Mouse (Mus musculus): Measurements from ENCODE around the gene Gch1. TPM values are rescaled to one million over a fixed set of nuclear protein-coding genes. Genes with fewer than 3 reads are reported as not detected.

The Gch1 gene
- polyA plus RNA-seq, 1 experiment: 9.9 TPM

DNA sequence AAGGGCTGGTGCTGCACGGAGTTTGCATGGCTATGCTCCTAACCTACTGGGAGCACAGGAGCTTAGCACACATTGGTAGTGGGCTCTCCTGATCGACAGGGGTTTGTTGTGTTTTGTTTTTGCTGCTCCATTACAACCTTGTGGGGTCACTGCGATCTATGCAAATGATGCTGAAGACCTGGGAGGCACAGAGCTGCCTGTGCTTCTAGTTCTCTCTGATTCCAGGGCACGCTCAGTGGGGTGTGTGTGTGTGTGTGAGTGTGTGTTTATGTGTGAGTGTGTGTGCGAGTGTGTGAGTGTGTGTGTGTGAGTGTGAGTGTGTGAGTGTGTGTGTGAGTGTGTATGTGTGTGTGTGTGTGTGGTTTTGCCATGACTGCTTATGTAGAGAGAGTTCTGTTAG is 14.1 kb downstream of the Gch1 start:
- 81% methylated on average over 5 of the region's 5 CpGs for WGBS

DNA sequence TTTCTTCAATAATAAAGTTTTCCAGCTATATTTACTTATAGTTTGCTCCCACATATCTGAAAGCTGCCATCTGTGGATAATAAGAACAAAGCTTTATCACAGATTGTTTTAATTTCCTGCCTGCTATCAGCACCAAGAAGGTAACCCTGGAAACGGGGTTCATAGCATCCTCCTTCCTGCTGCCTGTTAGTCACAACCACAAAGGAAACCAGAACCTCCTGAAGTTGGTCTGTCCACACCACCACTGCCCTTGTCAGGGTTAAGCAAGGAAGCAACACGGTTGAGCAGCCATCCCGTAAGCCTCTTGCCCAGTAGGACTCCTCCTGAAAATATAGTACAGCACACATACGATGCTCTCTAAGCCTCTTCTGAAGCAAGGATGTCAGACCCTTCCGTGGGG is 17.1 kb downstream of the Gch1 start:
- TF ChIP-seq CTCF (IDR thresholded peaks at IDR 0.05; ENCODE audit: insufficient read depth, low read length) (no peak), POLR2A (IDR thresholded peaks at IDR 0.05; ENCODE audit: borderline replicate concordance, extremely low read depth, low read depth, low read length) (no peak)
- H3K4me3 ChIP-seq (replicated peaks; ENCODE audit: extremely low read depth, low read depth, low read length): no peak overlapping the region
- DNase-seq: no peak
- WGBS: 49% methylated on average over 5 of the region's 5 CpGs
- no peaks in the 10 kb centered on the region for H3K4me1 ChIP-seq (ENCODE audit: control insufficient read depth, insufficient read depth, low read length)

More for the DNA sequence above, 14.1 kb downstream of the Gch1 start:
- H3K4me1 ChIP-seq (ENCODE audit: control insufficient read depth, insufficient read depth, low read length): peaks cover 5% of the 10 kb centered on the region; the same call in 1 of the 2 replicates
- no peak for TF ChIP-seq CTCF (IDR thresholded peaks at IDR 0.05; ENCODE audit: insufficient read depth, low read length)
- no peak for TF ChIP-seq POLR2A (IDR thresholded peaks at IDR 0.05; ENCODE audit: borderline replicate concordance, extremely low read depth, low read depth, low read length)
- DNase-seq: no peak
- H3K4me3 ChIP-seq (replicated peaks; ENCODE audit: extremely low read depth, low read depth, low read length): no peak overlapping the region

DNA sequence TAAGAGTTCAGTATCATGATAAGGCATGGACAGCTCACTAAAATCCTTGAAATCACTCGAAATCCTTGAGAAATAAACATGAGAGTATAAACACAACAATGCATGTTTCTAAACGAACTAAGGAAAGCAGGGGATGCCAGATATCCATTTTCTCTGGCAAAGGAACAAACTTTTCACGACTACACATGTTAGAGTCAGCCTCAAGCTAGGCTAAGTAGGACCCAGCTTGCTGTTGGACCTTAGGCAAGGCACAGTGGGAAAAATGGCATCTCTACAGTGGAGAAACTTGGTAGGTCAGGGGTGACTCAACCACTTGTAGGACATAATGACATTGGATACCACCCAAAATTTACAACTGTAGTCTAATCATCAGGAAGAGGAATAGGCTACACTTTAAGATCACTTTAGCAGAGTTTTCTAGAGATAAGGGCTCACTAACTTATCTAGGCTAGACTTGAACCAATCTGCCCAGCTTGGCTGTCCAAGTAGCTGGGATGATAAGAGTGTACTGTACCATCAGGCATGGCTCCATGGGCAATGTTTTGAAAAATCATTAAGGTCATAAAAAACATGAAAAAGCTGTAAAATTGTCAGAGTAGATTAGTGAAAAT is 18.6 kb downstream of the Gch1 start:
- WGBS: 35% methylated on average over 3 of the region's 3 CpGs

GRCm38 (mm10) chr14:47169677-47170410 is 19.4 kb downstream of the Gch1 start:
- Histone ChIP-seq H3K4me1 (ENCODE audit: control insufficient read depth, insufficient read depth, low read length) (no peaks in the 10 kb centered on the region), H3K4me3 (replicated peaks; ENCODE audit: extremely low read depth, low read depth, low read length) (no peak overlapping the region)
- 51% methylated on average over 9 of the region's 9 CpGs for WGBS
- no peak for TF ChIP-seq POLR2A (IDR thresholded peaks at IDR 0.05; ENCODE audit: borderline replicate concordance, extremely low read depth, low read depth, low read length)
- no peak for TF ChIP-seq CTCF (IDR thresholded peaks at IDR 0.05; ENCODE audit: insufficient read depth, low read length)
- DNase-seq: no peak

More for the DNA sequence above, 18.6 kb downstream of the Gch1 start:
- TF ChIP-seq POLR2A (IDR thresholded peaks at IDR 0.05; ENCODE audit: borderline replicate concordance, extremely low read depth, low read depth, low read length) (no peak), CTCF (IDR thresholded peaks at IDR 0.05; ENCODE audit: insufficient read depth, low read length) (no peak)
- Histone ChIP-seq H3K4me1 (ENCODE audit: control insufficient read depth, insufficient read depth, low read length) (no peaks in the 10 kb centered on the region), H3K4me3 (replicated peaks; ENCODE audit: extremely low read depth, low read depth, low read length) (no peak overlapping the region)
- no peak for DNase-seq

GRCm38 (mm10) chr14:47165741-47166140 is 23.5 kb downstream of the Gch1 start:
- H3K4me3 ChIP-seq (replicated peaks; ENCODE audit: extremely low read depth, low read depth, low read length): no peak overlapping the region
- no peaks in the 10 kb centered on the region for H3K4me1 ChIP-seq (ENCODE audit: control insufficient read depth, insufficient read depth, low read length)
- 86% methylated on average over 5 of the region's 5 CpGs for WGBS
- TF ChIP-seq CTCF (IDR thresholded peaks at IDR 0.05; ENCODE audit: insufficient read depth, low read length): no peak
- TF ChIP-seq POLR2A (IDR thresholded peaks at IDR 0.05; ENCODE audit: borderline replicate concordance, extremely low read depth, low read depth, low read length): no peak
- DNase-seq: no peak

GRCm38 (mm10) chr14:47165117-47165516 is 24.1 kb downstream of the Gch1 start:
- no peak for DNase-seq
- no peak overlapping the region for H3K4me3 ChIP-seq (replicated peaks; ENCODE audit: extremely low read depth, low read depth, low read length)
- no peak for TF ChIP-seq CTCF (IDR thresholded peaks at IDR 0.05; ENCODE audit: insufficient read depth, low read length)
- no peak for TF ChIP-seq POLR2A (IDR thresholded peaks at IDR 0.05; ENCODE audit: borderline replicate concordance, extremely low read depth, low read depth, low read length)
- WGBS: 76% methylated on average over 5 of the region's 5 CpGs
- H3K4me1 ChIP-seq (ENCODE audit: control insufficient read depth, insufficient read depth, low read length): no peaks in the 10 kb centered on the region

DNA sequence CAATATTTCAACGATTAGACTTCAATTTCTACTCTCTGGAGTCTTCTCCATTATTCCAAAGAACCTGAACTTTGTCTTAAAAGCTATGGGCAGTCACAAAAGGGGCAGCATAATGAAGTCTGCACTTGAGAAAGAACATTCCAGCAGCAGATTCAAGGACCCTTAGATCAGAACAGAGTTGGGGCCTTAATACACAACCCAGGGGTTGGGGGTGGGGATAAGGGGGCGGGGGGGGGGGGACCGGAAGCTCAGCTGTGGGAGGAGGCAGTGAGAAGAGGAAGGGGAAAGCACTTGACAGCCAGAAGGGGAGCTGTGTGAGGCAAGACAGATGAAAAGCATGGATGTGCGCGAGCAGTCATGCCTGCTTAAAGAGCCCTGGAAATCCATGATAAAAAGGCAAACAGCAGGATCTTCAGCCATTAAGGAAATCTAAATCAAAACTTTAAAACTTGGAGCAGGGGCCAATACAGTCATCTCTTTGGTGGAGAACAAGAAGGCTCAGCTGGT is 27.2 kb downstream of the Gch1 start:
- Histone ChIP-seq H3K4me3 (replicated peaks; ENCODE audit: extremely low read depth, low read depth, low read length) (no peak overlapping the region), H3K4me1 (ENCODE audit: control insufficient read depth, insufficient read depth, low read length) (no peaks in the 10 kb centered on the region)
- WGBS: 54% methylated on average over 5 of the region's 5 CpGs
- no peak for TF ChIP-seq POLR2A (IDR thresholded peaks at IDR 0.05; ENCODE audit: borderline replicate concordance, extremely low read depth, low read depth, low read length)
- DNase-seq: no peak

DNA sequence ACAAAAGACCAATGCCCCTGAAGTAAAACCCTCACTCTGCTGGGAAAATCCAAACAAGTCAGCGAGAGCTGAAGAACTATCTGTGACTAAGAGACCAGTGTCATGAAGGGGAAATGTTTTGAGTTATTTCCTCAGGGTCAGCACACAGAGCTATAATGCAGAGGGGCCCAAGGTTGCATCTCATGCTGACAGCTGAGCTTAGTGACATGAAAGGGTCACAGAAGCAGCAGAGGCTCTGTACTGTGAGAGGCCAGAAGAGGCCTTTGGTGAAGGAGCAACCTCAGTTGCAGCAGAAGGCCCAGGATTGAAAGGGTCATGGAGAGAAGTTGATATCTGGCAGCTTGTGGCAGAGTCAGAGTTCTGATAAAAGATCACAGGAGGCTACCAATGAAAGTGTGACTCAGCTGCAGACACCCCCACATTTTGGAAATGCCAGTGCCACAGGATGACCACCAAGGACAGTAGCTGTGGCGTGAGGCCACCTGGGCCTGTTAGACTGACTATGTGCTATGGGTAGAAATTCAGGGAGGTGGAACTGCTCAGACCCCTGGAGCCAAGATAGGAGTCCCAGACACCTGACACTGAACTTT is 29.1 kb downstream of the Gch1 start:
- DNase-seq: no peak
- no peak for TF ChIP-seq CTCF (IDR thresholded peaks at IDR 0.05; ENCODE audit: insufficient read depth, low read length)
- TF ChIP-seq POLR2A (IDR thresholded peaks at IDR 0.05; ENCODE audit: borderline replicate concordance, extremely low read depth, low read depth, low read length): no peak
- Histone ChIP-seq H3K4me1 (ENCODE audit: control insufficient read depth, insufficient read depth, low read length) (no peaks in the 10 kb centered on the region), H3K4me3 (replicated peaks; ENCODE audit: extremely low read depth, low read depth, low read length) (no peak overlapping the region)
- WGBS: 82% methylated on average over 2 of the region's 2 CpGs

DNA sequence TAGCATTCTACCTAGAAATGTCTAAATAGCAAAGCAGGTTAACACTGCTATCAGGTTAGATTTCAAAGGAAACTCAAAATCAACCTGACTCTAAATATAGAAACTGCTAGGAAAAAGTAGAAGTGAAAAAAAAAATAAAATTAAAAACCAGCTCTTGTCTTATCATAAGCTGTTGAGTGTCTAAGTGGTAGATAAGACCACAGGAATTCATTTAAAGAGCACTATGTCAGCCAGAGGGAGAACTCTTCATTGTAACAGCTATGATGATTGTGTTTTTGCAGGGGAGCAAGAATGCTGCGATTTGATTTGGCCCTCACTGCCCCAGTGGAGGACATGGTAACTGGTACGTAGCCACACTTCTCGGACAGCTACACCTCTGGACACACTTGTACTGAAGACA is 34.9 kb downstream of the Gch1 start:
- H3K4me1 ChIP-seq (ENCODE audit: control insufficient read depth, insufficient read depth, low read length): no peaks in the 10 kb centered on the region
- H3K4me3 ChIP-seq (replicated peaks; ENCODE audit: extremely low read depth, low read depth, low read length): no peak overlapping the region
- no peak for DNase-seq
- TF ChIP-seq POLR2A (IDR thresholded peaks at IDR 0.05; ENCODE audit: borderline replicate concordance, extremely low read depth, low read depth, low read length) (no peak), CTCF (IDR thresholded peaks at IDR 0.05; ENCODE audit: insufficient read depth, low read length) (no peak)
- WGBS: 65% methylated on average over 3 of the region's 3 CpGs
